Mouse (Mus musculus): ENCODE results near the gene Ulk4. TPM values are rescaled to one million over a fixed set of nuclear protein-coding genes. Genes with fewer than 3 reads are reported as not detected.
A peak's percentile ranks its signal among the peaks of the same experiment; 100 is the strongest.

Ulk4 gene
- total RNA-seq, 2 experiments from 2014 or later, result 0.25 to 2.8 TPM

- ATAC-seq (replicated peaks; ENCODE audit: poor library complexity), result peak; percentile 39; the same call in 1 of the 2 replicates
Observed at GRCm38 (mm10) chr9:121301041-121301920, 24.3 kb upstream of the Ulk4 start.

GRCm38 (mm10) chr9:121299976-121300570 lies 23.1 kb upstream of the Ulk4 start:
- no peak for ATAC-seq (replicated peaks; ENCODE audit: poor library complexity)

- ATAC-seq (replicated peaks; ENCODE audit: poor library complexity), result no peak
Observed at GRCm38 (mm10) chr9:121299223-121299755, 22.3 kb upstream of the Ulk4 start.

GRCm38 (mm10) chr9:121298411-121299091 lies 21.6 kb upstream of the Ulk4 start:
- peak; percentile 26 for ATAC-seq (replicated peaks; ENCODE audit: poor library complexity)

- ATAC-seq (replicated peaks; ENCODE audit: poor library complexity), result no peak
Observed at GRCm38 (mm10) chr9:121298065-121298398, 21.0 kb upstream of the Ulk4 start.

- ATAC-seq (replicated peaks; ENCODE audit: poor library complexity), result peak; percentile 59
Observed at GRCm38 (mm10) chr9:121297171-121298064, 20.4 kb upstream of the Ulk4 start, which contains the start of gene Trak1. TSS of gene Trak1 (plus strand) at chr9:121297502.

GRCm38 (mm10) chr9:121295221-121295620 lies 18.2 kb upstream of the Ulk4 start:
- ATAC-seq (replicated peaks; ENCODE audit: poor library complexity), result no peak

- no peak for ATAC-seq (replicated peaks; ENCODE audit: poor library complexity)
Observed at GRCm38 (mm10) chr9:121293187-121293586, 16.2 kb upstream of the Ulk4 start.

- no peak for ATAC-seq (replicated peaks; ENCODE audit: poor library complexity)
Observed at GRCm38 (mm10) chr9:121291275-121291674, 14.3 kb upstream of the Ulk4 start.

- ATAC-seq (replicated peaks; ENCODE audit: poor library complexity), result peak; percentile 40
Observed at GRCm38 (mm10) chr9:121286325-121286901, 9.4 kb upstream of the Ulk4 start.

GRCm38 (mm10) chr9:121285341-121286324 lies 8.6 kb upstream of the Ulk4 start:
- peak; percentile 85 for ATAC-seq (replicated peaks; ENCODE audit: poor library complexity)

GRCm38 (mm10) chr9:121284422-121284821 lies 7.4 kb upstream of the Ulk4 start:
- ATAC-seq (replicated peaks; ENCODE audit: poor library complexity), result peak; percentile 71

GRCm38 (mm10) chr9:121283620-121284185 lies 6.7 kb upstream of the Ulk4 start:
- ATAC-seq (replicated peaks; ENCODE audit: poor library complexity), result no peak

GRCm38 (mm10) chr9:121281891-121282290 lies 4.9 kb upstream of the Ulk4 start:
- ATAC-seq (replicated peaks; ENCODE audit: poor library complexity), result no peak

- ATAC-seq (replicated peaks; ENCODE audit: poor library complexity), result no peak
Observed at GRCm38 (mm10) chr9:121279216-121279615, 2.2 kb upstream of the Ulk4 start.

GRCm38 (mm10) chr9:121276745-121277117 lies 266 bp downstream of the Ulk4 start:
- no peak for ATAC-seq (replicated peaks; ENCODE audit: poor library complexity)

- no peak for ATAC-seq (replicated peaks; ENCODE audit: poor library complexity)
Observed at GRCm38 (mm10) chr9:121271561-121271960, 5.4 kb downstream of the Ulk4 start.

GRCm38 (mm10) chr9:121271149-121271548 lies 5.8 kb downstream of the Ulk4 start:
- ATAC-seq (replicated peaks; ENCODE audit: poor library complexity), result peak; percentile 61; the same call in 1 of the 2 replicates

All from megakaryocyte progenitor cell, adult 5-6 weeks (primary cell).